Mouse (Mus musculus) right cerebral cortex, postnatal 25 days (tissue): ENCODE data around the gene Arhgap11a.

Experiments used
- DNase-seq: peaks from one replicate; pipeline ENCODE4 v3.0.0; 2022

Gene Arhgap11a

GRCm38 (mm10) chr2:113848245-113849121, at the start of gene Arhgap11a:
Gene Arhgap11a (minus strand): TSS chr2:113848661.
- peak; percentile 87 for DNase-seq

- DNase-seq, result no peak
Observed at GRCm38 (mm10) chr2:113893385-113894122, 45.1 kb upstream of the Arhgap11a start.

- DNase-seq, result no peak
Observed at GRCm38 (mm10) chr2:113887166-113887565, 38.7 kb upstream of the Arhgap11a start.

GRCm38 (mm10) chr2:113886061-113886460, 37.6 kb upstream of the Arhgap11a start:
- DNase-seq, result no peak

GRCm38 (mm10) chr2:113870115-113870514, 21.7 kb upstream of the Arhgap11a start:
- no peak for DNase-seq

- DNase-seq, result no peak
Observed at GRCm38 (mm10) chr2:113868404-113868803, 19.9 kb upstream of the Arhgap11a start.

GRCm38 (mm10) chr2:113866155-113866554, 17.7 kb upstream of the Arhgap11a start:
- no peak for DNase-seq

- DNase-seq, result no peak
Observed at GRCm38 (mm10) chr2:113849141-113849540, 680 bp upstream of the Arhgap11a start.

GRCm38 (mm10) chr2:113847678-113848244, 700 bp downstream of the Arhgap11a start:
- DNase-seq, result no peak

- DNase-seq, result no peak
Observed at GRCm38 (mm10) chr2:113845081-113845480, 3.4 kb downstream of the Arhgap11a start.

GRCm38 (mm10) chr2:113841656-113842437, 6.6 kb downstream of the Arhgap11a start:
- no peak for DNase-seq

- DNase-seq, result no peak
Observed at GRCm38 (mm10) chr2:113839488-113839887, 9.0 kb downstream of the Arhgap11a start.

- no peak for DNase-seq
Observed at GRCm38 (mm10) chr2:113835219-113835618, 13.2 kb downstream of the Arhgap11a start.

GRCm38 (mm10) chr2:113828943-113829882, 19.2 kb downstream of the Arhgap11a start, which contains the start of gene Scg5:
Gene Scg5 (minus strand): TSS chr2:113829121.
- DNase-seq, result peak; percentile 88

- no peak for DNase-seq
Observed at GRCm38 (mm10) chr2:113828086-113828942, 20.1 kb downstream of the Arhgap11a start.

GRCm38 (mm10) chr2:113823909-113824308, 24.6 kb downstream of the Arhgap11a start:
- no peak for DNase-seq

GRCm38 (mm10) chr2:113822367-113822766, 26.1 kb downstream of the Arhgap11a start:
- DNase-seq, result no peak

GRCm38 (mm10) chr2:113821176-113821734, 27.2 kb downstream of the Arhgap11a start:
- no peak for DNase-seq

GRCm38 (mm10) chr2:113820117-113820516, 28.3 kb downstream of the Arhgap11a start:
- DNase-seq, result no peak
